Mouse (Mus musculus) limb, embryonic 10.5 days (tissue): ENCODE measurements around the gene 1700017N19Rik. TPM values are rescaled to one million over a fixed set of nuclear protein-coding genes. Genes with fewer than 3 reads are reported as not detected.
A peak's percentile ranks its signal among the peaks of the same experiment; 100 is the strongest.

Experiments used
- DNase-seq: peaks from one replicate; pipeline ENCODE4 v3.0.0-alpha.2; 2017; ENCODE audit warnings: low spot score
- H3K27ac ChIP-seq: fragments of 300-500 bp; sonication (generic); 2 replicates; pipeline ENCODE4 v1.5.1; 2016; ENCODE audit warnings: mild to moderate bottlenecking
- H3K27me3 ChIP-seq: fragments of 300-500 bp; sonication (generic); 2 replicates; pipeline ENCODE4 v1.6.1; 2016; ENCODE audit warnings: low read depth, mild to moderate bottlenecking; ENCODE audit not compliant: poor library complexity, severe bottlenecking
- H3K36me3 ChIP-seq: fragments of 300-500 bp; sonication (generic); 2 replicates; pipeline ENCODE4 v1.6.1; 2016; ENCODE audit warnings: mild to moderate bottlenecking, moderate library complexity
- H3K4me1 ChIP-seq: fragments of 300-500 bp; sonication (generic); 2 replicates; pipeline ENCODE4 v1.6.1; 2016
- H3K4me3 ChIP-seq: fragments of 300-500 bp; sonication (generic); 2 replicates; pipeline ENCODE4 v1.5.1; 2016; ENCODE audit warnings: mild to moderate bottlenecking, moderate library complexity
- H3K9me3 ChIP-seq: fragments of 300-500 bp; sonication (generic); replicated peaks from 2 replicates; pipeline ENCODE4 v1.6.1; 2016; ENCODE audit warnings: mild to moderate bottlenecking
- WGBS: fragments of 180-500 bp; shearing (Covaris S2); methylation state at CpG from one replicate; pipeline ENCODE4 v1.1.7; 2016; 5-methylcytosine and 5-hydroxymethylcytosine counted together
- polyA plus RNA-seq: library from polyadenylated mRNA; unstranded; fragments of >200 nt; fragmentation: Nextera tagmentation; extraction: Ambion mirVana; gene quantifications from 2 replicates; pipeline ENCODE4 v1.2.1, GENCODE M21; 2016

1700017N19Rik gene
- polyA plus RNA-seq, 1 experiment from 2014 or later: not detected

GRCm38 (mm10) chr10:100617233-100617903 lies 27.1 kb downstream of the 1700017N19Rik start:
- Histone ChIP-seq H3K27me3 (no peaks in the 10 kb centered on the region), H3K4me3 (no peak overlapping the region), H3K27ac (no peak overlapping the region), H3K4me1 (0 out of 2 replicates have a peak, but pooled peaks cover 3% of the 10 kb centered on the region), H3K9me3 (no peaks in the 10 kb centered on the region), H3K36me3 (no peaks in the 10 kb centered on the region)
- WGBS: 75% methylated on average over 6 of the region's 6 CpGs
- DNase-seq: no peak

- H3K27ac ChIP-seq: no peak overlapping the region
- no peaks in the 10 kb centered on the region for H3K36me3 ChIP-seq
- no peaks in the 10 kb centered on the region for H3K27me3 ChIP-seq
- H3K4me3 ChIP-seq: no peak overlapping the region
- 93% methylated on average over 7 of the region's 7 CpGs for WGBS
- 0 out of 2 replicates have a peak, but pooled peaks cover 3% of the 10 kb centered on the region for H3K4me1 ChIP-seq
- no peaks in the 10 kb centered on the region for H3K9me3 ChIP-seq
- no peak for DNase-seq
These were observed 29.2 kb downstream of the 1700017N19Rik start for GRCm38 (mm10) chr10:100619474-100619873.

- Histone ChIP-seq H3K27ac (no peak overlapping the region), H3K36me3 (no peaks in the 10 kb centered on the region), H3K4me3 (no peak overlapping the region), H3K9me3 (no peaks in the 10 kb centered on the region), H3K27me3 (no peaks in the 10 kb centered on the region), H3K4me1 (0 out of 2 replicates have a peak, but pooled peaks cover 3% of the 10 kb centered on the region)
- DNase-seq: no peak
- 95% methylated on average over 12 of the region's 12 CpGs for WGBS
These were observed 29.8 kb downstream of the 1700017N19Rik start for GRCm38 (mm10) chr10:100620040-100620439.

GRCm38 (mm10) chr10:100622494-100622893 lies 32.2 kb downstream of the 1700017N19Rik start:
- 0 out of 2 replicates have a peak, but pooled peaks cover 3% of the 10 kb centered on the region for H3K4me1 ChIP-seq
- DNase-seq: no peak
- H3K4me3 ChIP-seq: no peak overlapping the region
- H3K27ac ChIP-seq: no peak overlapping the region
- no peaks in the 10 kb centered on the region for H3K36me3 ChIP-seq
- H3K9me3 ChIP-seq: no peaks in the 10 kb centered on the region
- H3K27me3 ChIP-seq: no peaks in the 10 kb centered on the region
- WGBS: 84% methylated on average over 3 of the region's 3 CpGs

GRCm38 (mm10) chr10:100629762-100630438 lies 39.6 kb downstream of the 1700017N19Rik start:
- Histone ChIP-seq H3K9me3 (no peaks in the 10 kb centered on the region), H3K4me1 (no peaks in the 10 kb centered on the region), H3K36me3 (no peaks in the 10 kb centered on the region), H3K27me3 (no peaks in the 10 kb centered on the region), H3K4me3 (no peak overlapping the region), H3K27ac (no peak overlapping the region)
- peak; percentile 63 for DNase-seq
- WGBS: 34% methylated on average over 20 of the region's 20 CpGs

- no peak overlapping the region for H3K27ac ChIP-seq
- H3K4me3 ChIP-seq: no peak overlapping the region
- H3K4me1 ChIP-seq: no peaks in the 10 kb centered on the region
- H3K27me3 ChIP-seq: no peaks in the 10 kb centered on the region
- 86% methylated on average over 3 of the region's 3 CpGs for WGBS
- H3K9me3 ChIP-seq: no peaks in the 10 kb centered on the region
- no peaks in the 10 kb centered on the region for H3K36me3 ChIP-seq
- DNase-seq: no peak
These were observed 52.6 kb downstream of the 1700017N19Rik start for GRCm38 (mm10) chr10:100642887-100643286.

GRCm38 (mm10) chr10:100645331-100645935 lies 55.1 kb downstream of the 1700017N19Rik start:
- Histone ChIP-seq H3K27ac (no peak overlapping the region), H3K27me3 (no peaks in the 10 kb centered on the region), H3K4me3 (no peak overlapping the region), H3K9me3 (no peaks in the 10 kb centered on the region), H3K4me1 (no peaks in the 10 kb centered on the region), H3K36me3 (no peaks in the 10 kb centered on the region)
- 76% methylated on average over 4 of the region's 4 CpGs for WGBS
- DNase-seq: no peak

- no peaks in the 10 kb centered on the region for H3K27me3 ChIP-seq
- no peaks in the 10 kb centered on the region for H3K4me1 ChIP-seq
- H3K36me3 ChIP-seq: no peaks in the 10 kb centered on the region
- H3K9me3 ChIP-seq: no peaks in the 10 kb centered on the region
- H3K27ac ChIP-seq: no peak overlapping the region
- DNase-seq: no peak
- H3K4me3 ChIP-seq: no peak overlapping the region
These were observed 63.9 kb downstream of the 1700017N19Rik start for GRCm38 (mm10) chr10:100654183-100654582.

GRCm38 (mm10) chr10:100661970-100662590 lies 71.8 kb downstream of the 1700017N19Rik start:
- DNase-seq: no peak
- WGBS: 91% methylated on average over 2 of the region's 2 CpGs
- Histone ChIP-seq H3K36me3 (no peaks in the 10 kb centered on the region), H3K9me3 (no peaks in the 10 kb centered on the region), H3K4me1 (no peaks in the 10 kb centered on the region), H3K27ac (no peak overlapping the region), H3K27me3 (no peaks in the 10 kb centered on the region), H3K4me3 (no peak overlapping the region)

Other genes starting within 250 kb of the 1700017N19Rik start
- not detected in 2 replicates for gene Gm4302, start 249.6 kb upstream of the 1700017N19Rik start, polyA plus RNA-seq
- not detected in 2 replicates for gene Gm4303, start 244.5 kb upstream of the 1700017N19Rik start, polyA plus RNA-seq
- not detected in 2 replicates for gene Gm4305, start 239.4 kb upstream of the 1700017N19Rik start, polyA plus RNA-seq
- gene Gm4307, start 229.1 kb upstream of the 1700017N19Rik start, polyA plus RNA-seq: not detected in 2 replicates
- not detected in 2 replicates for gene Gm4312, start 207.9 kb upstream of the 1700017N19Rik start, polyA plus RNA-seq
- 23.1 and 25.4 TPM in 2 replicates for gene Tmtc3, start 103.1 kb upstream of the 1700017N19Rik start, polyA plus RNA-seq
- gene Cep290, start 102.9 kb upstream of the 1700017N19Rik start, polyA plus RNA-seq: 4.5 and 5.2 TPM in 2 replicates
- gene 4930430F08Rik, start 61 bp upstream of the 1700017N19Rik start, polyA plus RNA-seq: 7.1 and 7.7 TPM in 2 replicates